Mouse (Mus musculus): Measurements from ENCODE around the gene Sufu. TPM values are rescaled to one million over a fixed set of nuclear protein-coding genes. Genes with fewer than 3 reads are reported as not detected.

Gene Sufu
- total RNA-seq, 2 experiments from 2014 or later: 19.4 to 20.1 TPM

GRCm38 (mm10) chr19:46455556-46455955, 58.9 kb downstream of the Sufu start:
- Histone ChIP-seq H3K27ac (peak overlapping the region; percentile 8), H3K4me3 (no peak overlapping the region)
- intact Hi-C loops (cut with DNase I): no loop called here
- no peak for TF ChIP-seq CTCF (IDR thresholded peaks at IDR 0.05)
- no peak for DNase-seq (ENCODE audit: extremely low spot score in 1 of 2, low spot score in 2 of 2)

DNA sequence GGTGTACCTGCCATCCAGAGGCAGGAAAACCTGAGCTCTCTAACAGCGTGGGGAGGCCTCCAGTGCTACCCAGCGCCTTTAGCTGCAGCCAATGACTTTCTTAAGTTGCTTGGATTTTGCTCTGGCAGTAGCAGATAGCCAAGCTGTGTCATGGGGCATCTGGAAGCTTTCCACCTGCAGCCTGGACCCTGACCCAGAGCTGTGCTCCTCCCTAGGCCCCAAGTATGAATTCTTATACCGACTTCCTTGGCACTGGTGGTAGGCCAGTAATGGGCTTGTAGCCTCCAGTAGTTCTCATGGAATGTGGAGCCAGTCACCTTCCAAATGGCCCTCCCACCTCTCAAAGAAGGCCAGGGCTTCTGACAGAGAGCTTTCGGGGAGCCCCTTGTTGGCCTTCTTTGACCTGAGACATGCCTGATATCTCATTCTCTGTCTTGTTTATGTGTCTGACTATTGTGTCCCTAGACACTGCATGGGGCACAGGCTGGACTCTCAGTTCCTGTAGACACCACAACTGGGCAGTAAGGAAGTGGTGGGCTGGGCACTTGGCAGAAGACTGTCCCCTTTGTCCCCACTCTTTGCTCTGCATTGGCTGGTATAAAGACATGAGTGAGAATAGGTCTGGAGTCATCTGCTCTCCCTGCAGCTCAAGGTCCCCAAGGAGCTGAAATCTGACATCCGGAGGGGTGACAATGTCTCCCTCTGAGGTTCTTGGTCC, 59.5 kb downstream of the Sufu start:
- intact Hi-C loops (cut with DNase I): no loop called here
- H3K27ac ChIP-seq: peak overlapping the region; percentile 8
- DNase-seq (ENCODE audit: extremely low spot score in 1 of 2, low spot score in 2 of 2): no peak
- H3K4me3 ChIP-seq: no peak overlapping the region
- TF ChIP-seq CTCF (IDR thresholded peaks at IDR 0.05): no peak

DNA sequence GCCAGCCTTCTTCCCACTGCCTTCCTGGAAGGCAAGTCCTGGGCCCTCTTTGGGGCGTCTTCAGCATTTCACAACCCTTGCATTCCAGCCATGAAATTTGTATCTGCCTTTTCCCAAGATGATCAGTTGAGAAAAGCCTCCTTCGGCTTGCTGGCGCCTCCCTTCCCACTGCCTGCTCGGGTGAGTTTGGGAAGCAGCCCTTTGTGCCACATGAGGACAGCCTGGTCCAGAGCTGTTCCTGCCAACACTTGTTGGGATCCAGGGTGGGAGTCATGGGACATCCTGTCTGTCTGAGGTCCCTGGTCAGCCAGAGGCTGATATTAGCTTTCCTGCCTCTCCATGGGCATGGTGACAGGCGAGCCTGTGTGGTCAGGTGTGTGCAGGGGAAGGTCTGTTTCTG, 61.1 kb downstream of the Sufu start:
- intact Hi-C loops (cut with DNase I): no loop called here
- H3K27ac ChIP-seq: no peak overlapping the region
- TF ChIP-seq CTCF (IDR thresholded peaks at IDR 0.05): no peak
- DNase-seq (ENCODE audit: extremely low spot score in 1 of 2, low spot score in 2 of 2): no peak
- no peak overlapping the region for H3K4me3 ChIP-seq

DNA sequence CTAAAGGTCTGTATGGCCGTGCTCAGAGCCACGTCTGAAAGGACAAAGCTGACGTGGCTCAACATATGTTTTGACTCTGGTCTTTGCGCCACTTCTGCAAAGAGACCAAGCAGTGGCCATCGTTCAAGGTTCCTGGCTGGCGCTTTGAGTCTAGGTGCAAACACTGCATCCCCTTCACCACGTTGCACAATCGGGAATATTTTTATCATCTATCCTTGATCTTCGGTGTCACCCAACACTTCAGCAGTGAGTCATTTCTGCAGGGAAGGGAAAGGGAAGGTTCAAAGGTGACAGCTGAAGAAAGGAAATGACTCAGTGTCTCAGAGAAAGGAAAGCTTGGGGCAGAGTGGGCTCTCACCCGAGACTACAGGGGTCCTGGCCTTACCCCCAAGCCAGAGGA, 62.6 kb downstream of the Sufu start:
- DNase-seq (ENCODE audit: extremely low spot score in 1 of 2, low spot score in 2 of 2): no peak
- intact Hi-C loops (cut with DNase I): no loop called here
- no peak overlapping the region for H3K27ac ChIP-seq
- no peak for TF ChIP-seq CTCF (IDR thresholded peaks at IDR 0.05)
- H3K4me3 ChIP-seq: no peak overlapping the region

GRCm38 (mm10) chr19:46459889-46460288, 63.2 kb downstream of the Sufu start:
- Histone ChIP-seq H3K4me3 (no peak overlapping the region), H3K27ac (no peak overlapping the region)
- intact Hi-C loops (cut with DNase I): no loop called here
- no peak for TF ChIP-seq CTCF (IDR thresholded peaks at IDR 0.05)
- DNase-seq (ENCODE audit: extremely low spot score in 1 of 2, low spot score in 2 of 2): no peak

- H3K4me3 ChIP-seq: no peak overlapping the region
- DNase-seq (ENCODE audit: extremely low spot score in 1 of 2, low spot score in 2 of 2): no peak
- no peak for TF ChIP-seq CTCF (IDR thresholded peaks at IDR 0.05)
- intact Hi-C loops (cut with DNase I): no loop called here
- H3K27ac ChIP-seq: no peak overlapping the region
Observed at GRCm38 (mm10) chr19:46462574-46462973, 65.9 kb downstream of the Sufu start.

- intact Hi-C loops (cut with DNase I): no loop called here
- DNase-seq (ENCODE audit: extremely low spot score in 1 of 2, low spot score in 2 of 2): no peak
- TF ChIP-seq CTCF (IDR thresholded peaks at IDR 0.05): no peak
- Histone ChIP-seq H3K27ac (no peak overlapping the region), H3K4me3 (no peak overlapping the region)
Observed at GRCm38 (mm10) chr19:46463446-46463845, 66.8 kb downstream of the Sufu start.

GRCm38 (mm10) chr19:46466160-46466559, 69.5 kb downstream of the Sufu start:
- DNase-seq (ENCODE audit: extremely low spot score in 1 of 2, low spot score in 2 of 2): no peak
- no peak for TF ChIP-seq CTCF (IDR thresholded peaks at IDR 0.05)
- intact Hi-C loops (cut with DNase I): no loop called here
- no peak overlapping the region for H3K4me3 ChIP-seq
- H3K27ac ChIP-seq: no peak overlapping the region

DNA sequence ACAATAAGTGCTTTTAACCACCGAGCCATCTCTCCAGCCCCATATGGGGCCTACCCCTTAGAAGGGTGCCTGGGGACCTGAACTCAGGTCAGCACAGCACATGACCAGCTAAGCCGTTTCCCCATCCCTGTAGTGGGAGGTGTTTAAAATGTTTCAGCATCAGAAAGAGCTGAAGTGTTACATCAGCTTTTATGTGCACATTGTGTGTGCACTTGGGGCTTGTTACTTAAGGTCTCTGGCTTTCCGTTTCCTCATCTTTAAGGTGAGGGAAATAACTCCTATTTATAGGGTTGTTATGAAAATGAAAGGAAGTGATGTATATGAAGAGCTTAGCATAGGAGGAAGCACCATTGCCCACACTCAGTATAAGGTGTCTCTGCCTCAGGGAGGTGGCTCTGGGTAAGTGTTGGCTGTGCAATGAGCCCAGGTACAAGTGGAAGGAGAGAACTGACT, 70.4 kb downstream of the Sufu start:
- no peak for TF ChIP-seq CTCF (IDR thresholded peaks at IDR 0.05)
- H3K27ac ChIP-seq: no peak overlapping the region
- intact Hi-C loops (cut with DNase I): no loop called here
- no peak for DNase-seq (ENCODE audit: extremely low spot score in 1 of 2, low spot score in 2 of 2)
- no peak overlapping the region for H3K4me3 ChIP-seq

DNA sequence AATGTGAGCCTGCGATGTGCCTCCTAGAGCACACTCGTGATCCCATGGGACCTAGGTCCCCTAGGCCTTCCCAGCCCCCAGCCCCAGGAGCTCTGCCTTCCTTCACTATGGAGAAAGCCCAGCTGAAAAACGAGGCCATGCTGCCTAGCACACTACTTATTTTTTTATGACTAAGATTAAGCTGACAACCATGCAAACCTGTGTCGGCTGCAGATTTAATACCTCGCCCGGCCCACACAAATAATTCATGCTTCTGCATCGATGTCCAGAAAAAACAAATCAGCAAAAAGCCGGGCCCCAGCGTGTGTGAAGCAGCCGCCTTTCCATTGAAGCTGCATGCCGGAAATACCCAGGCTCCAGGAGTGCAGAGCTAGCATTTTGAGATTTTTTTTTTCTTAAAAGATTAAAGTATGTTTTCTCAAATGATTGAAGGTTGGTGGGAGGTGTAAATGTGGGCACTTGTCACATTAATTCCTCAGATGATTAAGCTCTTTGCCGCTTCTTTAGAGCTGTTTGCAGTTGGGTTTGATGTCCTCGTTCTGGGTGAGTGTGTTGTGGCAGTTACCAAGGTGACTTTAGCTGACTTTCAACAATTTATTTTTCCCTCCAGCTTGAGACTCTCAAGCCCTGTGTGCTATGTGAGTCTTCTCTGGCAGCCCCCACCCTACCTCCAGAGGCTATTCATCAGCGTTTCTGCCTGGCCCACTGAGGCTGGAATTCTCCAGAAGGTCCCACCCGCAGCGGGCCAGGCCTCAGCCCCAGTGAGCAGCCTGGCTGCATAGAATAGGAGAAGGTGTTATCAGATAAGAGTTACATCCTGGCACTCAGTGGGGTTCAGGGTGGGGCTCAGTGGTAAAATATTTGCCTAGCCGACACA, 73.9 kb downstream of the Sufu start:
- Histone ChIP-seq H3K4me3 (no peak overlapping the region), H3K27ac (peak overlapping the region; percentile 70; the same call in 1 of the 2 replicates)
- no peak for TF ChIP-seq CTCF (IDR thresholded peaks at IDR 0.05)
- intact Hi-C loops (cut with DNase I): no loop called here
- no peak for DNase-seq (ENCODE audit: extremely low spot score in 1 of 2, low spot score in 2 of 2)

DNA sequence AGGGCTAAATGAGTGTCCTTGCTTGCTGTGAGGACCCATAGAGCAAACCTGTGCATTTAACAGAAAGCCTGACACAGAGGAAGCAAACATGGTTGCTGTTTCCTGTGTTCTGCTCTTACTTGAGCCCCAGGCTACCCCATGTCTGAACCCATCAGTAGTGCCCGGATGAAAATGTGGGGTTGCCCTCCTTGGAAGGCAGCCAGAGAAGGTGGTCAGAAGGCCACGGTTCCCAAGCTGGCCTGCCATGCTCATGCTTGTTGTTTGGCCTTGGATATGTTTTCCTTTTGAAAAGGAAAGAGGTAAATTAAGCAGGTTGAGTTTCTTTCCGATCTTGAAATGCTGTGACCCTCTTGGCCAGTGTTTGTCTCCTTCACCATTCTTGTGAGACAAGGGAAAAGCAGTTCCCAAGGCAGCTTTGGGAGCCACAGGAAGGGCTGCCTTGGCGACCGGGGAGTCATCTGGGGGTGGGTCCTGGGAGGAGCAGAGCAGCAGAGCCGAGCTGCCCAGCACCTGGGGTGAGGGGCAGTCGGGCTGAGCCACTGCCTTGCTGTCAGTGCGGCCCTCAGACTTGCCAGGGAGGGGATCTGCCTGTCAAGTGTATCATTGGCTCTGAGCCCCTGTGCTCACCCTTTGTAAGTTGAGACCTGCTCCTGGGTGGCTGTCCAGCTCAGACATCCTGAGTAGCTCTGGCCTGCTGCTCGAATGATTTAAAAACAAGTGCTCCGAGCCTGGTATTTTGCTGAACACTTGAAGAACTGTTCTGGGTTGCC, 74.8 kb downstream of the Sufu start:
- DNase-seq (ENCODE audit: extremely low spot score in 1 of 2, low spot score in 2 of 2): no peak
- intact Hi-C loops (cut with DNase I): no loop called here
- H3K27ac ChIP-seq: peak overlapping the region; percentile 70
- no peak overlapping the region for H3K4me3 ChIP-seq
- TF ChIP-seq CTCF (IDR thresholded peaks at IDR 0.05): no peak

- TF ChIP-seq CTCF (IDR thresholded peaks at IDR 0.05): no peak
- Histone ChIP-seq H3K27ac (peak overlapping the region; percentile 6; the same call in 1 of the 2 replicates), H3K4me3 (no peak overlapping the region)
- intact Hi-C loops (cut with DNase I): no loop called here
- peak in 1 of 2 experiments; percentile 46 for DNase-seq (ENCODE audit: extremely low spot score in 1 of 2, low spot score in 2 of 2)
Observed at GRCm38 (mm10) chr19:46477432-46477845, 80.7 kb downstream of the Sufu start.
